Mouse (Mus musculus): ENCODE data around the gene Ccnd2.
A peak's percentile ranks its signal among the peaks of the same experiment; 100 is the strongest.

The Ccnd2 gene

DNA sequence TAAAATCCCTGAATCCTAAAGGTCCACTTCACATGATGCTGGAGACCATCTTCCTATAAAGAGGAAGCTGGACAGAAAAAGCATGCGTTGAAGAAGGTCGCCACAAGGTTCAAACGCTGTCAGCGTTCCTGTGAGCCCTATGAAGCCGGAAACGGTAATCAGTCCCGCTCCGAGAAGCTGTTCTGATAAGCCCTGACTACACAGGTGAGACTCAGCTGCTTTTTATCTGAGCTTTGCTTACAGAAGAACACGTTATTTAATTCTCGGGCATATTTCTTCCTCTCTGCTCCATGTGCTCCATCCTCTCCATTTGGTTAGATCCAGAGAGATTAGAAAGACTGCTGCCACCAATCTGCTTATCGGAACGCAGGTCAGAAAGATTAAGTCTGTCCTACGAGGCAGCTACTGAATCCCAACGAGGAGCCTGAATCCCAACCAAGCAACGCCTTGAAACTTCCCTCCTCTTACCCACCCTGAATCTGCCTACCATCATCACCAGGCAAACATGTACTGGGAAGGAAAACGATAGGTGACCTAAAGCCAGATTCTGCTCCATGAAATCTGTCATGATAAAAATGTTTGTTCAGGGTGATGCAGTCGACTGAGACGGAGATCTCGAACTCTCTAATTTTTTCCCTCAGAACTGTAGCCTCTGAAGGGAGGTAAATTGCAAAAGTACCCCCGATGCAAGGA is 43.5 kb downstream of the Ccnd2 start:
- DNase-seq (ENCODE audit: low read depth, low spot score): no peak

DNA sequence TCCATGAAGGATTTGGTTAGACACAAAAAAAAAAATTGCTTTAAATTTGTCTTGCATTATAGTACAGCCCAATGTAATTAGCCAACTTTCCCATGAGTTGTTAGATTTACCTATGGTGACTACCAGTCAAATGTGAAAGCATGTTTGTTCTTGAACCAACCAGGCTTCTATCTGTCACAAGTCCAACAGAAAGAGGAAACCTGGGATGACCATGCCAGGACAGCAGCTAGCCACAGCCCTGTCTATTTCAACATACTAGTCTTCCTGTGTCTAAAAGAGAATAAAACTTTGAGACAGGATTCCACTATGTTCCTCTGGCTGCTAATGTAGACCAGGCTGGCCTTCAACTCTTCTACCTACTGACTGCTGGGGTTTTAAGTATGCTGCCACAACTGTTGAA is 44.6 kb downstream of the Ccnd2 start:
- no peak for DNase-seq (ENCODE audit: low read depth, low spot score)

DNA sequence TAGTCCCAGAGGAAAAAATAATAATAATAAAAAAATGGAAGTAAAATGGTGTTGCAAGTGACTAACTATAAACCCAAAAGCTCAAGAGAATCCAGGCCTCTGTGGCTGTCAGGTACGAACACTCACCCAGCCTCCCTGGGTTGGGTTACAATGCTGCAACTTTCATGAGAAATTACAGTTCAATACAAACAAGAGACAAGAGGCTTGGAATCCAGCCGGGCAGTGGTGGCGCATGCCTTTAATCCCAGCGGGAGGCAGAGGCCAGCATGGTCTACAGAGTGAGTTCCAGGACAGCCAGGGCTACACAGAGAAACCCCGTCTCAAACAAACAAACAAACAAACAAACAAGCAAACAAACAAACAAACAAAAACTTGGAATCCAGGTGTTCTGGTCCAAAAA is 45.3 kb downstream of the Ccnd2 start:
- no peak for DNase-seq (ENCODE audit: low read depth, low spot score)

DNA sequence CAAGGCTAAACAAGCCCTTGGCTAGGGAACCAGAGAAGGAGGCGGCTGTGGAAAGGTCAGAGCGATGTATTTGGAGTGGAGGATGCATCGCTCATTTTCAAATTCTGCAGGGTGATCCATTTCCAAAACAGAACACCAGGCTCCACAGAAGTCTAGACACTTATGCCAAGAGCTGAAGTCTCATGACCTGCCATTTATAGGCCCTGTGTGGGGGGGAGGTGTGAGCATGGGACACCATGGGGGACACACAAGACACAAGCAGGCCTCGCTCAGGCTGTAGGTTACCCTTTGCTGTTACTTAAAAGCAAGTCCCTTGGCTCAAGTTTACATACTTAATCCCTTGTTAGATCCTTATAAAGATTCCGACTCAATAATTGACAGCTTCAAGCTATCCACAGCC is 45.8 kb downstream of the Ccnd2 start:
- no peak for DNase-seq (ENCODE audit: low read depth, low spot score)

DNA sequence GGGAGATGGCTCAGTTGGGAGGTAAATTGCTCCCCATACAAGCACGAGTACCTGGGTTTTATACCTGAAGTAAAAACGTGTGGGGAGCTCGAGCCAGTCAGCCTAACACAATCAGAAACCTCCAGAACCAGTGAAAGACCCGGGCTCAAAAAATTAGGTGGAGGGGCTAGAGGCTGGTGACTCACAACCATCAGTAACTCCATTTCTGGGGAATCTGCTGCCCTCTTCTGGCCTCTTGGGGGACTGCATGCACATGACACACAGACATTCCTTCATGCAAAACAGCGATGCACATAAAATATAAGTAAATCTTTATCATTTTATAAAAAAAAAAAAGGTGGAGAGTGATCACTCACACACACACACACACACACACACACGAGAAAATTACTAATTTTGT is 46.9 kb downstream of the Ccnd2 start:
- no peak for DNase-seq (ENCODE audit: low read depth, low spot score)

DNA sequence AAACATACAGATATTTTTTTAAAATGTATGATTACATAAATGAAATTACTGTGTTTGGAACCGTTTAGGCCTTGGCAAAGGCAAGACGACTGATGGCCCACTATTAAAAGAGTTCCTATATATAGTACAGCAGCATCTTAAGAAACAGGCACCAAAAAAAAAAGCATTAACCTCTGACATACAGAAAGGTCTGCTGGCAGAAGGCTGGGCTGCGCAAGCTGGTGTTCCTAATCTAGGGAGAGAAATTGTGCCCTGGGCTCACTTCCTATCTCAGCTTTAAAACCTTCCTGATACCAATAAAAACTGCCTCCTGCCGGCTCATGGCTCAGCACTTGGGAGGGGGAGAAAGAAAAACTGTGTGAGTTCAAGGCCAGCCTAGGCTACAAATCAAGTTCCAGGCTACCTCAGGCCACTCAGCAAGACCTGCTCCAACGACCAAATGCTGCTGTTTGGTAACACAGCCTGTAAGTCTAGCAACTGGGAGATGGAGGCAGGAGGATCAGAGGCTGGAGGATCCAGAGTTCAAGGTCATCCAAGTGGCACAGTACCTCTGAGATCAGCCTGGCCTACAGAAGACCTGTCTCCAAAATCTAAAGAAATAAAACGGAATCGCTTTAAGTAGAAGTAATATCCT is 47.5 kb downstream of the Ccnd2 start:
- no peak for DNase-seq (ENCODE audit: low read depth, low spot score)

DNA sequence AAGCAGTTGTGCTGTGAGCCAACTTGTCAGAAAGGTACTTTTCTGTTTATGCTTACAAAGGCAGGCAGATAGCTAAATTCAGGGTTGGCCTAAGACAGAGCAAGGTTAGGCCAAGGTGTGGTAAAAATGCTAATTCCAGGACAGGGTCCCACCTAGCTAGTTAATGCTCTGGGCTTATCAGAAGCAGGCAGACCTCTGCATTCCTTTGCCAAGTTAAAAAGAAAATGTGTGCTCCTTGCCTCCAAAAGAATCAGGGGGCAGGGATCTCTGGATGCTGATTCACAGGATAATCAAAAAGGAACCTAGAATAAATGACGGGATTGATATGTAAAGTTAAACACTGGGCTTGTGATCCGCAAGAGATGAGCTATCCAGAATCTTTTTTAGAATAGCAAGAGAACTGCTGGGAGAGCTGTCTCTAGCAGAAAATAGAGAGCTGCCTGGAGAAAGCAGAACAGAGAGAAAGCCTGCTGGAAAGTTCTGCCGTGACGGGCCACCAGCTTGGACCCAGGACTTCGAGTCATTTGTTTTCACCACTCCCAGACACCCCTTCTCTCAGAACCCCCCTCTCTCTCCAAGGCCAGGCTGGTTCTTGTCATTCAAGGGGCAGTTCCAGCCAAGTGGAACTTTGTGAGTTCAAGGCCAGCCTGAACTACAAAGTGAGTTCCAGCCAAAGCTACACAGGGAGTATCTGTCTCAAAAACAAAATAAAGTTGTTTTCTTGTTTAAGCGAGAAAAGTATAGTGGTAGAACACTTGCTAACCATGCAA is 48.3 kb downstream of the Ccnd2 start:
- DNase-seq (ENCODE audit: low read depth, low spot score): no peak

DNA sequence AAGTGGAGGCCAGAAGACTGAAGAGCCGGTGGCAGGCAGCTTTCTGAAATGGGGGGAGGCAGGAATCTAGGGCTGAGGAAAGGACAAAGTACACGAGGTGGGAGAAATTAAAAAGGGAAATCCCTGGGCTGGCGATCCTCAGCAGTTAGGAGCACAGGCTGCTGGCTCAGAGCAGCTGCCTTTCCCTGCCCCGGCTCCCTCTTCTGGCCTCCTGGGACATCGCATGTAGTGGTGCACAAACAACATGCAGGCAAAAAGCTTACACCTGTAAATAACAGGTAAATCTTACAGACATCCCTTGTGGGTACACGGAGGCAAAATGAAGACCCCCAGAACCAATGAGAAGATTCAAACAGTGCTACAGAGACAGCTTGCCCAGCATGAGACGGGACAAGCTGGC is 57.4 kb downstream of the Ccnd2 start:
- no peak for DNase-seq (ENCODE audit: low read depth, low spot score)

DNA sequence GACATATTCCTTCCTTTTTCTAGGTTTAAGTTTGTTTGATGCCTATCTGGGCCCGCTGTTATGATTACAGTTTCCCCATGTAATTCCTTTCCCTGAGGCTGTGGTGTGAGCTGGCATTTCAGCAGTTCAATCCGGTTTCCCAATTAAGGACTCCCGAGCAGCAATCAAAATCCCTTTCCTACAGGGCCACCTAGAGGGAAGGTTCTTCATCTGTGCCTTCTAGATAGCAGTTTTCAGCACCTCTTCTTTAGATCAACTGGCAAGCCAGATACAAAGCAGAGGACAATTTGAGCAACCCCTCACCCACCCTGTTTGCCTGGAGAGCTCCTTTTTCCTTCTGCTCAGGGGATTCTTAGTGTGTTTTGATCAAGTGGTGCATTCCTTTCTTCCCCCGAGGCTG is 65.3 kb downstream of the Ccnd2 start:
- peak; percentile 71 for DNase-seq (ENCODE audit: low read depth, low spot score)

DNA sequence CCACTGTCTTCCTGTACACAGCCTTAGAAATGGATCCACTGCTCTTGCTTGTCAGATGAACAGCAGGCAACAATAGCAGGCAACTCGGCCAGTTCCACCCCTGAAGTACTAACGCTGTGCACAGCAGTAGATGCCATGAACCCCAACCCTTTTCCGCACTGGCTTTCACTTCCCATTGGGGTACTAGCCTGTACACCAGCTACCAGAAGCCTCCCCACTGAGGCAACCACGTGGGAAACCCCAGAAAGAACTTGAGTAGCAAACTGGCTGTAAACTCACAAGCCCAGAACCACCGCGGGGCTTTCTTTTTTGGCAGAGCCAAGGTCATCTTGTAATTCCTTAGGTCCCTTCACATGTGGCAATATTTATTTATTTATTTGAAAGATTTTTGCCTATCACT is 70.2 kb downstream of the Ccnd2 start:
- no peak for DNase-seq (ENCODE audit: low read depth, low spot score)

DNA sequence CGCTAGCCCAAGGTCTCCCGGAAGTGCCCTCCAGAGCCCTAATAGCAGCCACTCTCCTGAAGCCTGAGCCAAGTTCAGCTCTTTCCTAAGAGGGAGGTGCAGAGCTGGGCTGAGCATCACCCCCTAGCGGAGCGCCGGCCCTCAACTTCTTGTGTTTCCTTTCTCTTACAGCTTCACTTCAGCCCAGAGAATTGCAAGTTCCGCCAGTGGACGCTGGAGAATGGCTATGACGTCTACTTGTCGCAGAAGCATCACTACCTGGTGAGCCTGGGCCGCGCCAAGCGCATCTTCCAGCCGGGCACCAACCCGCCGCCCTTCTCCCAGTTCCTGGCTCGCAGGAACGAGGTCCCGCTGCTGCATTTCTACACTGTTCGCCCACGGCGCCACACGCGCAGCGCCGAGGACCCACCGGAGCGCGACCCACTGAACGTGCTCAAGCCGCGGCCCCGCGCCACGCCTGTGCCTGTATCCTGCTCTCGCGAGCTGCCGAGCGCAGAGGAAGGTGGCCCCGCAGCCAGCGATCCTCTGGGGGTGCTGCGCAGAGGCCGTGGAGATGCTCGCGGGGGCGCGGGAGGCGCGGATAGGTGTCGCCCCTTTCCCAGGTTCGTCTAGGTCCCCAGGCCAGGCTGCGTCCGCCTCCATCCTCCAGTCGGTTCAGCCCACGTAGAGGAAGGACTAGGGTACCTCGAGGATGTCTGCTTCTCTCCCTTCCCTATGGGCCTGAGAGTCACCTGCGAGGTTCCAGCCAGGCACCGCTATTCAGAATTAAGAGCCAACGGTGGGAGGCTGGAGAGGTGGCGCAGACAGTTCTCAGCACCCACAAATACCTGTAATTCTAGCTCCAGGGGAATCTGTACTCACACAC is 71.9 kb downstream of the Ccnd2 start:
- peak; percentile 59 for DNase-seq (ENCODE audit: low read depth, low spot score)
